Mouse (Mus musculus) forebrain, postnatal 0 days (tissue): ENCODE results near the gene 9930104L06Rik. TPM values are rescaled to one million over a fixed set of nuclear protein-coding genes. Genes with fewer than 3 reads are reported as not detected.

Source experiments
- ATAC-seq: fragments of 200-750 bp; cut with Nextera tagmentation; 2 replicates; pipeline ENCODE4 v1.8.0; 2017; ENCODE audit warnings: mild to moderate bottlenecking, moderate library complexity
- DNase-seq: peaks from one replicate; pipeline ENCODE4 v3.0.0-alpha.2; 2015
- H3K27ac ChIP-seq: fragments of 300-500 bp; sonication (generic); 2 replicates; pipeline ENCODE4 v1.5.1; 2014; ENCODE audit warnings: low read depth, mild to moderate bottlenecking, antibody characterized with exemption, low read length, moderate library complexity, mixed read lengths
- H3K27me3 ChIP-seq: fragments of 300-500 bp; sonication (generic); 2 replicates; pipeline ENCODE4 v1.6.1; 2014; ENCODE audit warnings: mild to moderate bottlenecking, low read length, mixed read lengths; ENCODE audit not compliant: insufficient read depth
- H3K36me3 ChIP-seq: fragments of 300-500 bp; sonication (generic); 2 replicates; pipeline ENCODE4 v1.6.1; 2014; ENCODE audit warnings: mild to moderate bottlenecking, moderate library complexity; ENCODE audit not compliant: insufficient read depth
- H3K4me1 ChIP-seq: fragments of 300-500 bp; sonication (generic); 2 replicates; pipeline ENCODE4 v1.6.1; 2014; ENCODE audit warnings: antibody characterized with exemption; ENCODE audit not compliant: insufficient read depth
- H3K4me2 ChIP-seq: fragments of 300-500 bp; sonication (generic); 2 replicates; pipeline ENCODE4 v1.6.1; 2014; ENCODE audit warnings: low read depth, mild to moderate bottlenecking, moderate library complexity
- H3K4me3 ChIP-seq: fragments of 300-500 bp; sonication (generic); 2 replicates; pipeline ENCODE4 v1.5.1; 2014; ENCODE audit warnings: low read depth, low read length, mixed read lengths
- H3K9ac ChIP-seq: fragments of 300-500 bp; sonication (generic); 2 replicates; pipeline ENCODE4 v1.6.1; 2014; ENCODE audit warnings: mild to moderate bottlenecking
- H3K9me3 ChIP-seq: fragments of 300-500 bp; sonication (generic); 2 replicates; pipeline ENCODE4 v1.6.1; 2016; ENCODE audit warnings: low read length
- CTCF ChIP-seq: sonication (generic); IDR thresholded peaks from 2 replicates; pipeline ENCODE4 v1.5.1; 2016; ENCODE audit warnings: antibody characterized with exemption, control low read depth, low read depth
- WGBS: fragments of 180-500 bp; shearing (Covaris S2); extraction: QIAGEN DNeasy Blood & Tissue Kit; methylation state at CpG from one replicate; pipeline ENCODE4 v1.1.7; 2014; 5-methylcytosine and 5-hydroxymethylcytosine counted together
- polyA plus RNA-seq: library from polyadenylated mRNA; unstranded; fragments of >200 nt; fragmentation: Nextera tagmentation; extraction: Ambion mirVana; gene quantifications from 2 replicates; pipeline ENCODE4 v1.2.1, GENCODE M21; 2015
- total RNA-seq: library from RNA; depleted of rRNA; stranded (reverse); fragments of >200 nt; gene quantifications from 2 replicates; pipeline ENCODE4 v1.2.3, GENCODE M21; 2014; rRNA removed

Gene 9930104L06Rik
- total and polyA plus RNA-seq, 2 experiments from 2014 or later: 8.7 to 36.1 TPM

GRCm38 (mm10) chr4:124985671-124986602 lies 49.1 kb downstream of the 9930104L06Rik start, which contains the start of gene Rspo1:
Gene Rspo1 (plus strand): TSS chr4:124986430.
- no peak for DNase-seq
- 0 out of 2 replicates have a peak, but pooled peaks have one; percentile 11 for ATAC-seq
- no peak for TF ChIP-seq CTCF
- 1% methylated on average over 59 of the region's 62 CpGs for WGBS
- no peaks in the 10 kb centered on the region; the same call in 1 of the 2 replicates for H3K4me1 ChIP-seq
- H3K27me3 ChIP-seq: peaks cover 72% of the 10 kb centered on the region
- no peaks in the 10 kb centered on the region for H3K9me3 ChIP-seq
- H3K27ac ChIP-seq: no peak within 1 kb of the TSS
- H3K4me3 ChIP-seq: peak within 1 kb of the TSS; percentile 28
- H3K9ac ChIP-seq: no peak within 1 kb of the TSS
- H3K4me2 ChIP-seq: peak within 1 kb of the TSS; percentile 45
- H3K36me3 ChIP-seq: no peaks in the 10 kb centered on the region

- peak overlapping the region; percentile 45 for H3K4me2 ChIP-seq
- peak overlapping the region; percentile 28 for H3K4me3 ChIP-seq
- H3K9me3 ChIP-seq: no peaks in the 10 kb centered on the region
- DNase-seq: no peak
- no peak overlapping the region for H3K27ac ChIP-seq
- ATAC-seq: peak; percentile 6; the same call in 1 of the 2 replicates
- no peaks in the 10 kb centered on the region for H3K36me3 ChIP-seq
- no peak overlapping the region for H3K9ac ChIP-seq
- peaks cover 72% of the 10 kb centered on the region for H3K27me3 ChIP-seq
- WGBS: 6% methylated on average over 41 of the region's 51 CpGs
- H3K4me1 ChIP-seq: no peaks in the 10 kb centered on the region; the same call in 1 of the 2 replicates
- TF ChIP-seq CTCF: no peak
These were observed 50.2 kb downstream of the 9930104L06Rik start for GRCm38 (mm10) chr4:124986739-124987710.

GRCm38 (mm10) chr4:124987711-124988097 lies 50.9 kb downstream of the 9930104L06Rik start:
- 10% methylated on average over 10 of the region's 10 CpGs for WGBS
- Histone ChIP-seq H3K4me2 (no peak overlapping the region; the same call in 1 of the 2 replicates), H3K4me1 (no peaks in the 10 kb centered on the region; the same call in 1 of the 2 replicates), H3K27ac (no peak overlapping the region), H3K27me3 (peaks cover 72% of the 10 kb centered on the region), H3K4me3 (no peak overlapping the region), H3K36me3 (no peaks in the 10 kb centered on the region), H3K9ac (no peak overlapping the region), H3K9me3 (no peaks in the 10 kb centered on the region)
- ATAC-seq (no peak), DNase-seq (no peak)
- TF ChIP-seq CTCF: no peak

GRCm38 (mm10) chr4:124988382-124988781 lies 51.5 kb downstream of the 9930104L06Rik start:
- H3K9me3 ChIP-seq: no peaks in the 10 kb centered on the region
- peaks cover 69% of the 10 kb centered on the region for H3K27me3 ChIP-seq
- H3K9ac ChIP-seq: no peak overlapping the region
- DNase-seq: no peak
- TF ChIP-seq CTCF: no peak
- H3K4me1 ChIP-seq: no peaks in the 10 kb centered on the region; the same call in 1 of the 2 replicates
- H3K4me3 ChIP-seq: no peak overlapping the region
- H3K36me3 ChIP-seq: no peaks in the 10 kb centered on the region
- no peak overlapping the region for H3K4me2 ChIP-seq
- 23% methylated on average over 9 of the region's 9 CpGs for WGBS
- H3K27ac ChIP-seq: no peak overlapping the region
- ATAC-seq: no peak

GRCm38 (mm10) chr4:124989787-124990253 lies 53.0 kb downstream of the 9930104L06Rik start:
- no peaks in the 10 kb centered on the region; the same call in 1 of the 2 replicates for H3K4me1 ChIP-seq
- DNase-seq: no peak
- H3K27ac ChIP-seq: no peak overlapping the region
- no peak overlapping the region for H3K4me3 ChIP-seq
- TF ChIP-seq CTCF: no peak
- 6% methylated on average over 20 of the region's 20 CpGs for WGBS
- H3K9me3 ChIP-seq: no peaks in the 10 kb centered on the region
- H3K9ac ChIP-seq: no peak overlapping the region
- ATAC-seq: no peak
- H3K4me2 ChIP-seq: no peak overlapping the region
- H3K36me3 ChIP-seq: no peaks in the 10 kb centered on the region
- H3K27me3 ChIP-seq: peaks cover 54% of the 10 kb centered on the region

- Histone ChIP-seq H3K27me3 (peaks cover 51% of the 10 kb centered on the region), H3K4me3 (no peak overlapping the region)
- ATAC-seq: no peak
These were observed 53.5 kb downstream of the 9930104L06Rik start for GRCm38 (mm10) chr4:124990325-124990724.

More at GRCm38 (mm10) chr4:124990325-124990724, 53.5 kb downstream of the 9930104L06Rik start:
- H3K27ac ChIP-seq: no peak overlapping the region
- no peak overlapping the region for H3K4me2 ChIP-seq
- no peaks in the 10 kb centered on the region for H3K9me3 ChIP-seq
- H3K4me1 ChIP-seq: no peaks in the 10 kb centered on the region; the same call in 1 of the 2 replicates
- DNase-seq: no peak
- H3K36me3 ChIP-seq: no peaks in the 10 kb centered on the region
- no peak for TF ChIP-seq CTCF
- no peak overlapping the region for H3K9ac ChIP-seq
- 7% methylated on average over 7 of the region's 7 CpGs for WGBS

Other genes starting within 250 kb of the 9930104L06Rik start
- 14.2 and 16.2 TPM in 2 replicates for gene Utp11, start 243.4 kb upstream of the 9930104L06Rik start, total RNA-seq
- gene Utp11, start 243.4 kb upstream of the 9930104L06Rik start, polyA plus RNA-seq: 30.9 and 33.0 TPM in 2 replicates
- 2.5 and 3.0 TPM in 2 replicates for gene Fhl3, start 236.3 kb upstream of the 9930104L06Rik start, total RNA-seq
- 1.4 and 2.0 TPM in 2 replicates for gene Fhl3, start 236.3 kb upstream of the 9930104L06Rik start, polyA plus RNA-seq
- gene Sf3a3, start 222.3 kb upstream of the 9930104L06Rik start, total RNA-seq: 46.3 and 54.4 TPM in 2 replicates
- gene Sf3a3, start 222.3 kb upstream of the 9930104L06Rik start, polyA plus RNA-seq: 68.3 and 84.1 TPM in 2 replicates
- 17.9 and 21.7 TPM in 2 replicates for gene Inpp5b, start 195.2 kb upstream of the 9930104L06Rik start, total RNA-seq
- gene Inpp5b, start 195.2 kb upstream of the 9930104L06Rik start, polyA plus RNA-seq: 8.0 and 11.2 TPM in 2 replicates
- 12.1 and 15.6 TPM in 2 replicates for gene Mtf1, start 134.9 kb upstream of the 9930104L06Rik start, total RNA-seq
- 24.4 and 30.7 TPM in 2 replicates for gene Mtf1, start 134.9 kb upstream of the 9930104L06Rik start, polyA plus RNA-seq
- 81.7 and 82.2 TPM in 2 replicates for gene Yrdc, start 86.4 kb upstream of the 9930104L06Rik start, total RNA-seq
- 67.3 and 70.5 TPM in 2 replicates for gene Yrdc, start 86.4 kb upstream of the 9930104L06Rik start, polyA plus RNA-seq
- 144 and 167 TPM in 2 replicates for gene 1110065P20Rik, start 85.9 kb upstream of the 9930104L06Rik start, total RNA-seq
- 141 and 162 TPM in 2 replicates for gene 1110065P20Rik, start 85.9 kb upstream of the 9930104L06Rik start, polyA plus RNA-seq
- 35.7 and 41.7 TPM in 2 replicates for gene Maneal, start 74.9 kb upstream of the 9930104L06Rik start, total RNA-seq
- gene Maneal, start 74.9 kb upstream of the 9930104L06Rik start, polyA plus RNA-seq: 8.4 and 9.4 TPM in 2 replicates
- gene Epha10, start 56.1 kb upstream of the 9930104L06Rik start, total RNA-seq: 9.6 and 10.2 TPM in 2 replicates
- gene Epha10, start 56.1 kb upstream of the 9930104L06Rik start, polyA plus RNA-seq: 2.0 and 4.0 TPM in 2 replicates
- 7.3 and 10.1 TPM in 2 replicates for gene Cdca8, start 2.3 kb downstream of the 9930104L06Rik start, total RNA-seq
- gene Cdca8, start 2.3 kb downstream of the 9930104L06Rik start, polyA plus RNA-seq: 16.8 and 21.2 TPM in 2 replicates
- 0.77 and 2.4 TPM in 2 replicates for gene Rspo1, start 49.4 kb downstream of the 9930104L06Rik start, total RNA-seq
- 0.87 and 1.9 TPM in 2 replicates for gene Rspo1, start 49.4 kb downstream of the 9930104L06Rik start, polyA plus RNA-seq
- gene Gnl2, start 79.5 kb downstream of the 9930104L06Rik start, total RNA-seq: 63.7 and 68.5 TPM in 2 replicates
- 82.3 and 84.0 TPM in 2 replicates for gene Gnl2, start 79.5 kb downstream of the 9930104L06Rik start, polyA plus RNA-seq
- 1.9 and 2.4 TPM in 2 replicates for gene Dnali1, start 128.7 kb downstream of the 9930104L06Rik start, total RNA-seq
- gene Dnali1, start 128.7 kb downstream of the 9930104L06Rik start, polyA plus RNA-seq: 1.3 and 1.9 TPM in 2 replicates
- gene Snip1, start 129.6 kb downstream of the 9930104L06Rik start, total RNA-seq: 30.7 and 46.6 TPM in 2 replicates
- 18.0 and 18.8 TPM in 2 replicates for gene Snip1, start 129.6 kb downstream of the 9930104L06Rik start, polyA plus RNA-seq
- 112 and 129 TPM in 2 replicates for gene Meaf6, start 148.1 kb downstream of the 9930104L06Rik start, total RNA-seq
- gene Meaf6, start 148.1 kb downstream of the 9930104L06Rik start, polyA plus RNA-seq: 134 and 153 TPM in 2 replicates
- not detected in 2 replicates for gene Zc3h12a, start 190.8 kb downstream of the 9930104L06Rik start, total RNA-seq
- 0.05 and 0.07 TPM in 2 replicates for gene Zc3h12a, start 190.8 kb downstream of the 9930104L06Rik start, polyA plus RNA-seq